Mouse (Mus musculus) testis, adult 2 months (tissue): ENCODE data around the gene Hist1h4k.

Experiments
- CTCF ChIP-seq: fragments of 200-500 bp; IDR thresholded peaks from 2 replicates; pipeline ENCODE4 v1.5.1; 2012; ENCODE audit warnings: low read depth, mild to moderate bottlenecking, inconsistent platforms, low read length, moderate library complexity; ENCODE audit not compliant: control insufficient read depth, insufficient read depth, insufficient replicate concordance
- POLR2A ChIP-seq: fragments of 200-500 bp; IDR thresholded peaks from 2 replicates; pipeline ENCODE4 v1.6.1; 2012; ENCODE audit warnings: low read depth, mild to moderate bottlenecking, inconsistent platforms, low read length, moderate library complexity; ENCODE audit not compliant: control insufficient read depth

GRCm38 (mm10) chr13:21784311-21784710, 34.0 kb upstream of the Hist1h4k start:
- no peak for TF ChIP-seq CTCF
- no peak for TF ChIP-seq POLR2A
